Mouse (Mus musculus) G1E (cell line): ENCODE data around the gene Brd4. TPM values are rescaled to one million over a fixed set of nuclear protein-coding genes. Genes with fewer than 3 reads are reported as not detected.

Experiments used
- ATAC-seq: 2 replicates; pipeline ENCODE4 v1.8.0; 2016; ENCODE audit warnings: mild to moderate bottlenecking; ENCODE audit not compliant: insufficient number of reproducible peaks, poor library complexity, low FRiP score, severe bottlenecking; ENCODE audit errors: extremely low read depth
- DNase-seq: peaks from one replicate; pipeline ENCODE4 v3.0.0; 2012; ENCODE audit warnings: low spot score
- H3K27me3 ChIP-seq: 2 replicates; pipeline ENCODE4 v1.6.1; 2012; ENCODE audit warnings: mild to moderate bottlenecking, low read length, inconsistent platforms; ENCODE audit not compliant: insufficient read depth
- H3K36me3 ChIP-seq: replicated peaks from 2 replicates; pipeline ENCODE3; 2012; ENCODE audit warnings: mild to moderate bottlenecking, inconsistent platforms
- H3K4me1 ChIP-seq: 2 replicates; pipeline ENCODE4 v1.6.1; 2012; ENCODE audit warnings: low read depth, low read length, inconsistent platforms, mixed read lengths; ENCODE audit not compliant: insufficient read depth
- H3K4me3 ChIP-seq: 2 replicates; pipeline ENCODE4 v1.5.1; 2012; ENCODE audit warnings: low read depth, mild to moderate bottlenecking, inconsistent platforms, low read length, moderate library complexity, mixed read lengths
- H3K9me3 ChIP-seq: replicated peaks from 2 replicates; pipeline ENCODE4 v1.6.1; 2012; ENCODE audit warnings: inconsistent platforms
- CTCF ChIP-seq: IDR thresholded peaks from 2 replicates; pipeline ENCODE4 v1.5.1; 2012; ENCODE audit warnings: low read depth, low read length, inconsistent platforms, mixed read lengths
- GATA1 ChIP-seq: IDR thresholded peaks from 2 replicates; pipeline ENCODE4 v1.6.1; 2012; ENCODE audit warnings: borderline replicate concordance, low read length, inconsistent platforms, mixed read lengths
- GATA2 ChIP-seq: IDR thresholded peaks from 2 replicates; pipeline ENCODE4 v1.6.1; 2012; ENCODE audit warnings: low read depth, low read length, inconsistent platforms, borderline replicate concordance
- POLR2AphosphoS5 ChIP-seq: IDR thresholded peaks from 2 replicates; pipeline ENCODE4 v1.6.1; 2012; ENCODE audit warnings: low read depth, low read length, inconsistent platforms; ENCODE audit not compliant: insufficient replicate concordance
- TAL1 ChIP-seq: conservative IDR thresholded peaks from 2 replicates; pipeline ENCODE4 v1.6.1; 2012; ENCODE audit warnings: low read depth, low read length, inconsistent platforms, mixed read lengths
- polyA plus RNA-seq: library from polyadenylated mRNA; stranded (reverse); fragments of >175 nt; gene quantifications from 2 replicates; pipeline ENCODE4 v1.2.3, GENCODE M21; 2012
- total RNA-seq, 2 experiments: library from RNA; stranded (forward) in 1 of 2; stranded (reverse) in 1 of 2; fragments of 200-1000 nt in 1 of 2; fragments of >200 nt in 1 of 2; fragmentation: Nextera tagmentation in 1 of 2; gene quantifications; 2 replicates each; pipeline ENCODE4 v1.2.3; 2014 to 2017

Gene Brd4
- total and polyA plus RNA-seq, 3 experiments: 11.5 to 269 (median 237) TPM

DNA sequence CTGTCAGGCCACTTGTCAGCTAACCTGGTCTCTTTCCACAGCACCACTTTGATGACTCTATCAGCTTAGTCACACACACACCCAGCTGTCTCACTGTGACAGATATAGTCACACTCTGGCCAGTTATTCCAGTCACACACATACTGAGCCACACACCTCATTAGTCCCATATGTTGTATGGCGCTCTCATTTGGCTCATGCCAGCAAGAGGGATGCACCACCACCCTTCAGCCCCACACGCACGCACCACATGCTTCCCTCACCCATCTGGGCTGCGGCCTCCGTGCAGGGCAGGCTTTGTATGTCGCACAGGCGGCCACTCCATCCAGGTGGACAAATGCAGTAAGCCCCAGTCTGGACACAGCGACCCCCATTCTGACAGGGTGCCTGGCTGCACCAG is 137.8 kb downstream of the Brd4 start:
- DNase-seq: no peak
- no peak for ATAC-seq
- TF ChIP-seq POLR2AphosphoS5 (no peak), CTCF (no peak), GATA2 (no peak), GATA1 (no peak), TAL1 (no peak)
- H3K9me3 ChIP-seq: peaks cover 11% of the 10 kb centered on the region
- H3K4me1 ChIP-seq: peaks cover 10% of the 10 kb centered on the region
- no peak overlapping the region for H3K4me3 ChIP-seq
- H3K27me3 ChIP-seq: peaks cover 38% of the 10 kb centered on the region
- peaks cover 39% of the 10 kb centered on the region for H3K36me3 ChIP-seq

Other genes starting within 250 kb of the Brd4 start
- gene Rrp1b, start 248.6 kb downstream of the Brd4 start, total RNA-seq (2014; fragmentation: Nextera tagmentation): 53.6 and 59.3 TPM in 2 replicates
- gene Rrp1b, start 248.6 kb downstream of the Brd4 start, total RNA-seq (2017): 33.1 and 38.5 TPM in 2 replicates
- 156 and 201 TPM in 2 replicates for gene Rrp1b, start 248.6 kb downstream of the Brd4 start, polyA plus RNA-seq
- not detected in 2 replicates for gene Hsf2bp, start 248.4 kb downstream of the Brd4 start, total RNA-seq (2014; fragmentation: Nextera tagmentation)
- not detected in 2 replicates for gene Hsf2bp, start 248.4 kb downstream of the Brd4 start, total RNA-seq (2017)
- not detected in 2 replicates for gene Hsf2bp, start 248.4 kb downstream of the Brd4 start, polyA plus RNA-seq
- 3.3 and 4.4 TPM in 2 replicates for gene Notch3, start 117.9 kb downstream of the Brd4 start, total RNA-seq (2014; fragmentation: Nextera tagmentation)
- gene Notch3, start 117.9 kb downstream of the Brd4 start, total RNA-seq (2017): 0.16 and 0.17 TPM in 2 replicates
- 4.2 and 4.4 TPM in 2 replicates for gene Notch3, start 117.9 kb downstream of the Brd4 start, polyA plus RNA-seq
- 0.29 and 0.68 TPM in 2 replicates for gene Ephx3, start 95.2 kb downstream of the Brd4 start, total RNA-seq (2014; fragmentation: Nextera tagmentation)
- 0.23 and 0.38 TPM in 2 replicates for gene Ephx3, start 95.2 kb downstream of the Brd4 start, total RNA-seq (2017)
- gene Ephx3, start 95.2 kb downstream of the Brd4 start, polyA plus RNA-seq: 0.02 TPM in 1 of 2 replicates, not detected in the other
- gene Akap8, start 36.5 kb upstream of the Brd4 start, total RNA-seq (2014; fragmentation: Nextera tagmentation): 67.3 and 80.8 TPM in 2 replicates
- 119 and 132 TPM in 2 replicates for gene Akap8, start 36.5 kb upstream of the Brd4 start, total RNA-seq (2017)
- 251 and 272 TPM in 2 replicates for gene Akap8, start 36.5 kb upstream of the Brd4 start, polyA plus RNA-seq
- gene Akap8l, start 65.9 kb upstream of the Brd4 start, total RNA-seq (2014; fragmentation: Nextera tagmentation): 57.8 and 68.8 TPM in 2 replicates
- 44.4 and 57.6 TPM in 2 replicates for gene Akap8l, start 65.9 kb upstream of the Brd4 start, total RNA-seq (2017)
- 80.3 and 101 TPM in 2 replicates for gene Akap8l, start 65.9 kb upstream of the Brd4 start, polyA plus RNA-seq
- 66.2 and 66.7 TPM in 2 replicates for gene Wiz, start 104.7 kb upstream of the Brd4 start, total RNA-seq (2014; fragmentation: Nextera tagmentation)
- 2.3 and 2.7 TPM in 2 replicates for gene Wiz, start 104.7 kb upstream of the Brd4 start, total RNA-seq (2017)
- gene Wiz, start 104.7 kb upstream of the Brd4 start, polyA plus RNA-seq: 87.8 and 88.7 TPM in 2 replicates
- gene Rasal3, start 118.9 kb upstream of the Brd4 start, total RNA-seq (2014; fragmentation: Nextera tagmentation): 1.5 and 2.9 TPM in 2 replicates
- gene Rasal3, start 118.9 kb upstream of the Brd4 start, total RNA-seq (2017): 6.5 and 6.8 TPM in 2 replicates
- 0.86 and 1.1 TPM in 2 replicates for gene Rasal3, start 118.9 kb upstream of the Brd4 start, polyA plus RNA-seq
- gene Pglyrp2, start 139.4 kb upstream of the Brd4 start, total RNA-seq (2014; fragmentation: Nextera tagmentation): not detected in 2 replicates
- gene Pglyrp2, start 139.4 kb upstream of the Brd4 start, total RNA-seq (2017): 0.33 and 0.41 TPM in 2 replicates
- 0.31 and 0.35 TPM in 2 replicates for gene Pglyrp2, start 139.4 kb upstream of the Brd4 start, polyA plus RNA-seq
- not detected in 2 replicates for gene Cyp4f39, start 168.0 kb upstream of the Brd4 start, total RNA-seq (2014; fragmentation: Nextera tagmentation)
- gene Cyp4f39, start 168.0 kb upstream of the Brd4 start, total RNA-seq (2017): 0.12 and 0.27 TPM in 2 replicates
- not detected in 2 replicates for gene Cyp4f39, start 168.0 kb upstream of the Brd4 start, polyA plus RNA-seq
- 0.24 and 1.5 TPM in 2 replicates for gene Cyp4f17, start 221.3 kb upstream of the Brd4 start, total RNA-seq (2014; fragmentation: Nextera tagmentation)
- not detected in 2 replicates for gene Cyp4f17, start 221.3 kb upstream of the Brd4 start, total RNA-seq (2017)
- gene Cyp4f17, start 221.3 kb upstream of the Brd4 start, polyA plus RNA-seq: 0.03 TPM in 1 of 2 replicates, not detected in the other